Mouse (Mus musculus): Measurements from ENCODE around the gene Ncoa7.

DNA sequence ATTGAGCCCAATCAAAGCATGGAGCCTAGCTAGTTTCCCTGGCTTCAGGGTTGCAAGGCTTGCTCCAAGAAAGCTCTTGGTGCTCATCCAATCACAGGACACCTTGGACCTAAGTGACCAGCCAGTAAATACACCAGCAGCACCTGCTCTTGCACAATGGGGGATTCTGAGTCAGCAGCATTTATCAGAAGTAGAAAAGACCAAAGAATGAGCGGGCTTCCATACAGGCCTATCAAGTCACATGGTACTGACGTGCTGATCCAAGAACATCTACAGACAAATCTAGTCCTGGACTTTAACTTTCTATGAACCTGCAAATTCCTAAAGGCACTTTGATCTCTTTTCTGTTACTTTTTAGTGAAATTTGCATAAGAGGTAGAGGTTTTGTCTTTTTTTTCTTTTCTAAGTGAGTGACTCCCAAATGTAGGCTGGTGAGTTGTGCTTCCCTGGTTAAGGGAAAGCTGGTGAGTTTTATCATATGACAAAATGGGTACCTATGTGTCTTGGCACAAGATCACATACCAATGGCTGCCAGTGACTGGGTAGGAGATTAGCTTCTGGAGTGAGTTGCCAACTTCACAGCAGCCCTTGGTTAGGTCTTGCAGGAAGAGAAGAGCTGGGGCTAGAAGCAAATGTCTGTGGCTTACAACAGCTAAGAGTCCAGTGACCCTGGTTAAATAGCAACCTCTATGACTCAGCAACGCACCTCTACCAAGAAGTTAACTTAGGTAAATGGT lies 57.7 kb downstream of the Ncoa7 start:
- TF ChIP-seq CTCF (IDR thresholded peaks at IDR 0.05; ENCODE audit: low read depth): no peak
- no peak for TF ChIP-seq EP300 (optimal IDR thresholded peaks at IDR 0.05)
